Mouse (Mus musculus) cerebellum, adult 11-12 months (tissue): ENCODE results near the gene Alpl.

ENCODE experiments used
- DNase-seq: peaks from one replicate; pipeline ENCODE4 v3.0.0; 2022

The Alpl gene

DNA sequence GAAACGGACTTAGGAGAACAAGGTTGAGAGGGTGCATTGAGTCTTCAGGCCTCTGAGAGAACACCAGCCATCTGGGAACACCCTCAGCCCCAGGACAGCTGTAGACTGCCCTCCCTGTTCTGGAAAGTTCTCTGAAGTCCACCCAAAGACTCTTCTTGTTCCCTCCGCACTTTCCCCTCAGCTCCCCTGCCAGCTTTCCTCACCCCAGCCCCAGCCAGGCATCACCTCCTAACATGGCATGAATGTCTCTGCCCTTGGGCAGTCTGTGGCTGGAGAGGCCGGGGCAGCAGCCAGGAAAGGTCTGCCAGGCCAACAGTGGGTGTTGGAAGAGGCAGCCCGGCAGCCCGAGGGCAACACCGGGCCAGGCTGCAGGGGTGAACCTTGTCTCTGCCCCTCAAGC is 27.4 kb downstream of the Alpl start:
- no peak for DNase-seq

GRCm38 (mm10) chr4:137768381-137768780 is 27.8 kb downstream of the Alpl start:
- no peak for DNase-seq

DNA sequence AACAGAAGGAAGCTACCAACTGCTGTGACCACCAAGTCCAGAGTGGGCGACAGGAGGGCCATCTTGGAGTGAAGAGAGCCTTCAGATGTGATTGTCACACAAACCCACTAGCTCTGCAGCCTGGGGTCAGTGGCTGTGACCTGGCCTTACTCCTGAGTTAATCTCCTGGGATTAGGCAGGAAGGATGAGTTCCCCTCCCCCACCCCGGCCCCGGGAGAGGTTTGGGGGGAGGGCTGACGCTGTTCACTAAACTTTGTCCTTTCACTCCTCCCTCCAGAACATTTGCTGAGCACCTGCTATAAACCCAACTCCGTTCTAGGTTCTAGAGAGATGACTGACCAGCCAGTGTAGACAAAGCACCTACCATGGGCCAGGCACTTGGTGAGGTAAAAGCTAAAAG is 29.8 kb downstream of the Alpl start:
- DNase-seq, result no peak

GRCm38 (mm10) chr4:137765554-137765971 is 30.6 kb downstream of the Alpl start:
- peak; percentile 44 for DNase-seq

DNA sequence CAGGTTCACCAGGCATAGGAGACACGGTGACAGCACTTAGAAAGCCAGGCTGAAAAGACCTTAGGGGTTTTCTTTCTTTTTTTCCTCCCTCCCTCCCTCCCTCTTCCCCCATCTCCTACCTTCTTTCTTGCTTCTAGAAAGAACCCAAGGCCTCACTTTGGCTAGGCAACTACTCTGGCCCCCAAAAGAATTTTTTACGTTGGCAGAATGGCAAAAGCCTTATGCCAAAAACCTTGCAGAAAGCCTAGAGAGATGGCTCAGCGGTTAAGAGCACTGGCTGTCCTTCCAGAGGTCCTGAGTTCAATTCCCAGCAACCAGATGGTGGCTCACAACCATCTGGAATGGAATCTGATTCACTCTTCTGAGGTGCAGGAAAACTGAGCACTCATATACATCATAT is 31.6 kb downstream of the Alpl start:
- no peak for DNase-seq

DNA sequence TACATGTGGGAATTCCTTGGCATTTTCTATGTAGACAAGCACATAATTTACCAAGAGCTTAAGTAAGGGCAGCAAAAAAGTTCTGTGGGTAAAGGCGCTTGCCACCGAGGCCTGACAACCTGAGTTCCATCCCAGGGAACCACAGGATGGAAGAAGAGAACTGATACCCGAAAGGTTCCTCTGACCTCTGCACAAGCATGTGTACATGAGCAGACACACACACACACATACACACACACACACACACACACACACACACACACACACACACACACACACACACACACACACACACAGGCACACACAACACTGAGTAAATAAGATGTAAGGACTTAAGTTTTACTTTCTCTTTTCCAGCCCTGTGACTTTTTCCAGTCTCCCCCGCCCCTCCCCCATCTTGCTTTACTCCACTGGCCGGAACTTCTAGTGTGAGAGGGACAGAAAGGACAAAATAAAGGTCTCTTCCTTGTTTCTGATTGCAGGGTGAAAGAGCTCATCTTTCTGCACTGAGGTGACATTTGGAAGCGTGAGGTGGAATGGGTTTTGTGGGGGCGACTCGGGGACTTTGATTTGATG is 32.2 kb downstream of the Alpl start:
- DNase-seq, result no peak

DNA sequence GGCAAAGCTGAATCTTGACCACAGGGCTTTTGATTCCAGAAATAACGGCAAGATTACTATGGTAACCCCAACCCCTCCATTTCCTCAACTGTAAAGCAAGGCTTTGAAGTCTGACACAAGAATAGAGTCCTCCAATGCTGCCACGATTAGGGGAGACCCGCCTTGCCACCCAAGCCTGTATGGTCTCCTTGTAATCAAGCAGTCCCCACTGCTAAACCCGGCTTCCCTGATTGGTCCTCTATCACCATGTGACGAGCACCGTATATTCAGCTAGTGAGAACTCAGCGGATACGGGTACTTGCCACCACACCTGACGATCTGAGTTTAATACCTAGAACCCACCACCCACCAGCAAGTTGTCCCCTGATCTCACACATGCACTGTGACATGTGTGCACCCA is 33.3 kb downstream of the Alpl start:
- DNase-seq, result no peak

DNA sequence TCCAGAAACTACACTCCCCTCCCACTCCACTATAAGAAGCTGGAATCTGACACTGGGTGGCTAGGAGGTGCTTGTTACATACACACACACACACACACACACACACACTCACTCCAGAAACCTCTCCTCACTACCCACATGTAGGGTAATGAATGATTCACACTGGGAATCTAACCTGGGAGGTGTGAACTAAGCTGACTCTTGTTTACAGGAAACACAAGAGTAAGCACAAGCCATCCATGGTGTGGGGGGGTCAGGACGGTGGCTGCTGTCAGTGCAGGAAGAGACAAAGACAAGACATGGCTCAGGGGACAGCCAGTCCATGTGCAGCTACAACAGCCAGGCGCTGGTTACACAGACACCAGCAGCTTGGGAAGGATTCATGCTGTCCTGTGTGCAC is 41.7 kb downstream of the Alpl start:
- DNase-seq, result no peak

DNA sequence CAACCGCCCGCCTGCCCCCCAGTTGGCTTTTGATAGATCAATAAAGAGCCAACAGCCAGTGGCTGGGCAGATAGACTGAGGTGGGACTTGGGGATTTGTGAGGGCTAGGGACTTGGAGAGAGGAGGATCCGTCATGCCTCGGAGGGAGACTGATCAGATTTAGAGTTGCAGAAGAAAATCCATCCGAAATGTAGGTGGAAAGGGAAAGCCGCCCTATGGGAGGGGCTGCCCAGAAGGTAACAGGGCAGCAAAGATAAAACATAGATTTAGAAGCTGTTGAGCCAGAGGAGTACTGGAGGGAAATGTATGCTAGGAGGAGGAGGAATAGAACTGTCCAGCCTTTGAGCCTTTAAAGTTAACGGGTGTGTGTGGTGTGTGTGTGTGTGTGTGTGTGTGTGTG is 43.0 kb downstream of the Alpl start:
- no peak for DNase-seq

- no peak for DNase-seq
Measured at GRCm38 (mm10) chr4:137752471-137752870, 43.7 kb downstream of the Alpl start.

DNA sequence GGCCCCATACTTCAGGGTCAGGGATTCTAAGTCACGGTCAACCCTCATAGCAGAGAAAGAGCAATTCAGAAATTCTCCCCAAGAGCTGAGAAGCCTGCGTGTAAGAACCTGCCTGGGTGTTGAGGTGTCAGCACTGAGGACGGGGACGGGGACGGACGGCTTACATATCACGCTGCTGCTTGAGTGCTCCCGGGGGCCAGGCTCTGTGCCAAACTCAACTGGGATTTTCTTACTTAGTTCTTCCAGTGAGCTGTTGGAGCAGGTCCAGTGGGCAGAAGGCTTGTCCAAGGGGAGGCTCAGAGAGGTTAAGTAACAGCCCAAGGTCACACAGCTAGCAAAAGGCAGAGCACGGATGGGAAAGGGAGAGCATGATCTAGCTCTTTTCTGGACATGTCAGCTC is 44.5 kb downstream of the Alpl start:
- no peak for DNase-seq

DNA sequence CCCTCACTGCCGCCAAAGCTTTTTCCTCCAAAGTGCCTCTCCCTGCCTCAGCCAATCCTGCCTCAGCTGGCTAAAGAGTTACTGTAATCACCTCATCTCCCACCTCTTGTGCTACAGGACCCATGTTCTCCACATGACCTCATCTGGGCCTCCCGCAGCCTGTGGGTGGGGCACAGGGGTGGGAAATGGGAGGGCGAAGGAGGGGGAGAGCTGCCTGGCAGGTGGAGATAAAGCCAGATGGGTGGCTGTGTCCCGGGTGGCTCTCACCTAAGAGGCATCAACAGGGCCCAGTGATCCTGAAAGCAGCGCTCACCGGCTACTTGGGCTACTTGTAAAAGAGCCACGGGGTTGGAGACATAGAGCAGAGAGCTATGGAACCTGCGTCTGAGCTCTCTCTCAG is 44.9 kb downstream of the Alpl start:
- no peak for DNase-seq

GRCm38 (mm10) chr4:137750121-137750520 is 46.1 kb downstream of the Alpl start:
- DNase-seq, result no peak

- DNase-seq, result no peak
Measured at GRCm38 (mm10) chr4:137749680-137750079, 46.5 kb downstream of the Alpl start.

DNA sequence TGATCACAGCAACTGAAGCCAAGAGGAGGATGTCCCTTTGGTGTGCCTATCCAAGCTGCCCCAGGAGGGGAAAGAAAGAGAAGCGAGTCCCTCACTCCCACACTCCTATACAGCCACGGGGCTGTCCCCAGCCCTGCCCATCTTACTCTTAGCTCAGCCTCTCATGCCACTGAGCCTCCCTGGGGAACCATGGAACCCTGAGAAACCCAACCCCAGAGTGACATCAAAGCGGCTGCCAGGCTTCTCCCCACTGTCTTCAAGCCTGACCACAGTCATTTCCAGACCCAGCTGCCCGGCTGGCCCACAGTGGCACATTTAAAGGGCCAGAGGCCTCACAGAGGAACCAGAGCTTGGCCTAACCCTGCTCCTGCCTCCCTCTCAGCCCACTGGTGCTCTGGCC is 47.5 kb downstream of the Alpl start:
- DNase-seq, result no peak

- no peak for DNase-seq
Measured at GRCm38 (mm10) chr4:137747590-137747989, 48.6 kb downstream of the Alpl start.

GRCm38 (mm10) chr4:137747091-137747490 is 49.1 kb downstream of the Alpl start:
- no peak for DNase-seq

- DNase-seq, result peak; percentile 37
Measured at GRCm38 (mm10) chr4:137744433-137744918, 51.7 kb downstream of the Alpl start.

DNA sequence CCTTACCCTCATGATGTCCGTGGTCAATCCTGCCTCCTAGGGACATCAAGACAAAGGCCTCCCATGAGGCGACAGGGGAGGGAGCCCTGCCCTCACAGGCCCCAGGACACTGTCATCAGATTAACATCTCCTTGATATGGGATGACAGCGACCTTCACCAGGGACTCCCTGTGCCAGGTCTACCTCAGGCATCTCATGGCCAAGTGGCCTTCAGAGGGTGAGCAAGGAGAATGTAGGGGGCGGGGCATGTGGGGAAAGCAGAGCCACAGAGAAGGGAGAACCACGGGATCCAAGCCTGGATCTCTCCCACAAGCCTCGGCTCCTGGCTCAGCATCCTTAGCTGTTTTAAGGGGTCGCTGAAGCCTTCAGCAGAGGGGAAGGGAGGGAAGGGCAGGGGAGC is 52.4 kb downstream of the Alpl start:
- no peak for DNase-seq

DNA sequence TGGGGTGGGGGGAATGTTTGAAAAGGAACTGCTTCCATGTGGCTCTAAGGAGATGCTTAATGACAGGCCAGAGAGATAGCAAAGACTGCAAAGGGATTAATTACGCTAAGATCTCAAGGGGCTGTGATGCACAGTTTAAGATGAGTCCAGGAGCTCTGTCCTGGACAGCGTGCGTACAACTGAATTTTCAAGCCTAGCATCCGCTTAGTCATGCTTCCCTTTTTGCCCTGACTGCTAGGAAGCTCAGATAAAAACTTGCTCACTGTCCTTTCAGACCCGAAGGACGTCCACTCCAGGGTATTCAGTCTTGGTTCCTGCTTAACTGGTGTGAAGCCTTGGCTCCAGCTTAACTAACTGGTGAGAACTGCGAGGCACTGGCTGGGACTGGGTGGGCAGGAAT is 55.8 kb downstream of the Alpl start:
- DNase-seq, result no peak

- peak; percentile 51 for DNase-seq
Measured at GRCm38 (mm10) chr4:137739151-137739923, 56.8 kb downstream of the Alpl start.

DNA sequence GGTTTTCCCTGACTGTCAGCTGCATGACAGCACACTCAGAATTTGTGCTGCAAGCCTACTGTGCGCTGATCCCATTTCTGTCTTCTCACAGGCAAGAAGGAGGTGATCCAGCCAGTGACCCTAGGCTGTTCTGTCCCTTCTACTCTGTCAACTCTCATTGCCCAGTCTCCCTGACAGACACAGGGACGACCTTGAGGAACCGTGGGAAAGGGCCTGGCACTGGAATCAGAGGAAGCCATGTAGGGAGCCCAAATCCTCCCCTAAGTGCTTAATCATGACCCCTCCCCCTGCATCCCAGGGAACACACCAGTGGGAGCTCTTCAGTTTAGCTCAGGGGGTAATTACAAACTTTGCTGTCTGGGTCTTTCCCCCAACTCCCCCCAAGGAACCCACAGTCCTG is 58.4 kb downstream of the Alpl start:
- no peak for DNase-seq

GRCm38 (mm10) chr4:137736220-137736701 is 59.9 kb downstream of the Alpl start:
- DNase-seq, result peak; percentile 52

DNA sequence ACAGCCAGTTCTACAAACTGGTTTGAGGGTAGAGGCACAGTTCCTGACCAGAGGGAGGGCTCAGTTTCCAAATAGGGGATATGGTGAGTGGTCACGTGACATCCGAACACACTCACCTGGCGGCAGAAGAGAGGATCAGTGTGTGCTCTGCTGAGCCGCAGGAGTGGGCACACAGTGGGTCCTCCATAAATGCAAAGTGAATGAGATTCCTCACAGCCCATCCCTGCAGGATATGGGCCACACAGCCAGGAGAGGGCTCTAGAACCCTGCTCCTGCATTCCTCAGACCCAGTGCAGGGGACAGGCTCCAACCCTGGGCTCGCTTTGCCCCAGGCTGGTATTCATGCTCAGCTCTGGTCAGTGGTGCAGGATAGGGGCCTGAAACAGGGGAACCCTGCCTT is 62.7 kb downstream of the Alpl start:
- peak; percentile 65 for DNase-seq

DNA sequence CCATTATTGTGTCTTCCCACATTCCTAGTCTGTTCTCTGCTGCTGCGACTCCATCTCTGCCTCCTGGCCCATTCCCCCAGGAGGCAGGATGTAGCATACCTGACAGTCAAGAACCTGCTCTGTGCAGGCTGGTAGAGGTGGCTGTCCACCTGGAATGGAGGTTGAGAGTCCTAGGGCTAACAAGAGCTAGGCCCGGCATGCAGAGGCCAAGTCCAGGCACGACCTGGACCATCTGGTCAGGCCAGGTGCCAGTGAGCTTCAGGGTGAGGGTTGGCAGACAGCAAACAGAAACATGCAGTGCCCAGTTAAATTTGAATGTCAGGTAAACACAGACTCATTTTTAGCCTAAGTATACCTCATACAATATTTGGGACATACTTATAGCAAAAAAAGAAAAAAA is 63.2 kb downstream of the Alpl start:
- peak; percentile 96 for DNase-seq
